ENCODE assay signal across 8 mouse cellular contexts in genomic region chr5:135674821-135675220, GRCm38 (mm10). TPM values are rescaled to one million over a fixed set of nuclear protein-coding genes. Genes with fewer than 3 reads are reported as not detected.
DNase-seq lines count a peak whose midpoint lies in the region; ATAC-seq lines count a peak whose summit lies in the region.

No protein-coding gene starts in this region.

- under 1% methylated on average over 11 of the region's 11 CpGs for WGBS in hindbrain, embryonic 16.5 days

- no peak overlapping the region for H3K4me3 ChIP-seq in hindbrain, embryonic 16.5 days (ENCODE audit: low read length)

- peaks cover 18% of the 10 kb centered on the region for H3K4me1 ChIP-seq in hindbrain, embryonic 16.5 days (ENCODE audit: control insufficient read depth, insufficient read depth, low read depth, low read length)

- no peaks in the 10 kb centered on the region for H3K27me3 ChIP-seq in hindbrain, embryonic 16.5 days (replicated peaks; ENCODE audit: control insufficient read depth, insufficient read depth, low read length)

- H3K4me2 ChIP-seq in hindbrain, embryonic 16.5 days (ENCODE audit: low read length): peak overlapping the region; percentile 50

- H3K9me3 ChIP-seq in hindbrain, embryonic 16.5 days (ENCODE audit: control insufficient read depth, low read length): no peaks in the 10 kb centered on the region

- peak; percentile 94 for ATAC-seq in hindbrain, embryonic 16.5 days
- ATAC-seq in erythroid progenitor cell, adult 5-6 weeks (replicated peaks; ENCODE audit: low FRiP score, poor library complexity, severe bottlenecking): no peak

- H3K27ac ChIP-seq in hindbrain, embryonic 16.5 days (ENCODE audit: low read depth, low read length): peak overlapping the region; percentile 71

- DNase-seq in T-cell, adult 2 months (ENCODE audit: low spot score): peak; percentile 61
- DNase-seq in cerebellum, postnatal 10 days: peak; percentile 68 to 75
- DNase-seq in frontal cortex, postnatal 14 days (ENCODE audit: low spot score in 2 of 2): peak; percentile 49 to 77
- peak; percentile 51 to 69 for DNase-seq in layer of hippocampus, postnatal 36 days
- peak; percentile 84 for DNase-seq in lung, postnatal 10 days
- peak; percentile 75 for DNase-seq in right cerebral cortex, adult 18-20 months

- H3K9ac ChIP-seq in hindbrain, embryonic 16.5 days (ENCODE audit: low read depth, low read length): peak overlapping the region; percentile 42; the same call in 1 of the 2 replicates

- H3K36me3 ChIP-seq in hindbrain, embryonic 16.5 days (ENCODE audit: control insufficient read depth, insufficient read depth, low read length): no peaks in the 10 kb centered on the region

RNA-seq across cellular contexts. Expression of gene Por, which starts 5.0 kb away (rescaled TPM):
- polyA plus RNA-seq in hindbrain, embryonic 16.5 days (2015; fragmentation: Nextera tagmentation; extraction: Ambion mirVana): 101 and 108 TPM in 2 replicates
- total RNA-seq in layer of hippocampus, postnatal 36 days (2021): 100 to 1,000 TPM; 104 to 105 TPM
- 7.1 and 9.7 TPM in 2 replicates for total RNA-seq in erythroid progenitor cell, adult 5-6 weeks (2015; ENCODE audit: low replicate concordance)
- 10.8 and 17.5 TPM in 2 replicates for total RNA-seq in erythroid progenitor cell, adult 5-6 weeks (2017; ENCODE audit: low replicate concordance)

RNA-seq across cellular contexts. Expression of gene Rhbdd2, which starts 42.4 kb away (rescaled TPM):
- polyA plus RNA-seq in hindbrain, embryonic 16.5 days (2015; fragmentation: Nextera tagmentation; extraction: Ambion mirVana): 96.9 and 98.5 TPM in 2 replicates
- total RNA-seq in layer of hippocampus, postnatal 36 days (2021): 10 to 100 TPM; 78.2 to 83.9 TPM
- total RNA-seq in erythroid progenitor cell, adult 5-6 weeks (2015; ENCODE audit: low replicate concordance): 1.8 and 3.4 TPM in 2 replicates
- 0.45 and 1.0 TPM in 2 replicates for total RNA-seq in erythroid progenitor cell, adult 5-6 weeks (2017; ENCODE audit: low replicate concordance)

Comparison
In these comparisons a context has a peak if more than half of its experiments do, and no peak if none do; other contexts are left out.
1. RNA of gene Por, which starts 5.0 kb away (total RNA-seq): 104 to 105 TPM in layer of hippocampus, postnatal 36 days; 7.1 to 17.5 TPM in erythroid progenitor cell, adult 5-6 weeks; every median in the first group is over 4 times any median in the second.
2. RNA of gene Rhbdd2, which starts 42.4 kb away (total RNA-seq): 78.2 to 83.9 TPM in layer of hippocampus, postnatal 36 days; 0.45 to 3.4 TPM in erythroid progenitor cell, adult 5-6 weeks; every median in the first group is over 10 times any median in the second.
3. Peak in every context shown above with its lines, with median percentiles within 50 percentile points of each other: DNase-seq.